Mouse (Mus musculus): ENCODE results near the gene Pappa2. TPM values are rescaled to one million over a fixed set of nuclear protein-coding genes. Genes with fewer than 3 reads are reported as not detected.

Pappa2 gene
- polyA plus RNA-seq, 1 experiment from 2014 or later: 3.9 TPM

- WGBS: 87% methylated on average over 10 of the region's 10 CpGs
- H3K4me3 ChIP-seq: no peak overlapping the region
- H3K9ac ChIP-seq: no peak overlapping the region
- H3K27ac ChIP-seq: no peak overlapping the region
- H3K4me1 ChIP-seq: no peaks in the 10 kb centered on the region
- no peaks in the 10 kb centered on the region for H3K9me3 ChIP-seq
- no peaks in the 10 kb centered on the region for H3K36me3 ChIP-seq
- no peak overlapping the region for H3K4me2 ChIP-seq
- H3K27me3 ChIP-seq: no peaks in the 10 kb centered on the region
- no peak for ATAC-seq (ENCODE audit: insufficient number of reproducible peaks, insufficient read depth, low FRiP score, low TSS enrichment, low read depth)
Measured at GRCm38 (mm10) chr1:158697859-158698569, 282.3 kb downstream of the Pappa2 start.

- Histone ChIP-seq H3K9ac (no peak overlapping the region), H3K36me3 (no peaks in the 10 kb centered on the region), H3K27me3 (no peaks in the 10 kb centered on the region), H3K4me3 (no peak overlapping the region), H3K4me2 (no peak overlapping the region), H3K4me1 (no peaks in the 10 kb centered on the region), H3K27ac (no peak overlapping the region), H3K9me3 (no peaks in the 10 kb centered on the region)
- 70% methylated on average over 3 of the region's 3 CpGs for WGBS
- ATAC-seq (ENCODE audit: insufficient number of reproducible peaks, insufficient read depth, low FRiP score, low TSS enrichment, low read depth): no peak
Measured at GRCm38 (mm10) chr1:158697423-158697822, 282.9 kb downstream of the Pappa2 start.

GRCm38 (mm10) chr1:158687726-158688125, 292.6 kb downstream of the Pappa2 start:
- WGBS: 46% methylated on average over 1 of the region's 1 CpGs
- Histone ChIP-seq H3K9ac (no peak overlapping the region), H3K36me3 (no peaks in the 10 kb centered on the region), H3K27me3 (no peaks in the 10 kb centered on the region), H3K4me1 (no peaks in the 10 kb centered on the region), H3K9me3 (no peaks in the 10 kb centered on the region), H3K4me2 (no peak overlapping the region), H3K4me3 (no peak overlapping the region), H3K27ac (no peak overlapping the region)
- no peak for ATAC-seq (ENCODE audit: insufficient number of reproducible peaks, insufficient read depth, low FRiP score, low TSS enrichment, low read depth)

- WGBS: 38% methylated on average over 3 of the region's 3 CpGs
- Histone ChIP-seq H3K4me3 (no peak overlapping the region), H3K9me3 (no peaks in the 10 kb centered on the region), H3K9ac (no peak overlapping the region), H3K36me3 (0 out of 2 replicates have a peak, but pooled peaks cover 5% of the 10 kb centered on the region), H3K4me2 (no peak overlapping the region), H3K4me1 (peaks cover 8% of the 10 kb centered on the region; the same call in 1 of the 2 replicates), H3K27ac (no peak overlapping the region), H3K27me3 (no peaks in the 10 kb centered on the region)
- no peak for ATAC-seq (ENCODE audit: insufficient number of reproducible peaks, insufficient read depth, low FRiP score, low TSS enrichment, low read depth)
Measured at GRCm38 (mm10) chr1:158669971-158670592, 310.2 kb downstream of the Pappa2 start.

GRCm38 (mm10) chr1:158666001-158666400, 314.3 kb downstream of the Pappa2 start:
- peaks cover 8% of the 10 kb centered on the region; the same call in 1 of the 2 replicates for H3K4me1 ChIP-seq
- H3K36me3 ChIP-seq: no peaks in the 10 kb centered on the region
- H3K4me3 ChIP-seq: no peak overlapping the region
- H3K4me2 ChIP-seq: no peak overlapping the region
- H3K9ac ChIP-seq: no peak overlapping the region
- no peak overlapping the region for H3K27ac ChIP-seq
- no peaks in the 10 kb centered on the region for H3K9me3 ChIP-seq
- ATAC-seq (ENCODE audit: insufficient number of reproducible peaks, insufficient read depth, low FRiP score, low TSS enrichment, low read depth): no peak
- WGBS: 27% methylated on average over 3 of the region's 3 CpGs
- H3K27me3 ChIP-seq: no peaks in the 10 kb centered on the region
